Mouse (Mus musculus) small intestine, adult 2 months (tissue): Measurements from ENCODE around the gene Dazap1.

Experiments used
- CTCF ChIP-seq: fragments of 200-500 bp; IDR thresholded peaks from 2 replicates; pipeline ENCODE4 v1.5.1; 2012; ENCODE audit warnings: low read depth, mild to moderate bottlenecking, control low read depth, inconsistent platforms, low read length, moderate library complexity, mixed read lengths; ENCODE audit not compliant: insufficient replicate concordance, insufficient read length; ENCODE audit errors: extremely low read depth
- POLR2A ChIP-seq: fragments of 200-500 bp; IDR thresholded peaks from 2 replicates; pipeline ENCODE4 v1.6.1; 2012; ENCODE audit warnings: low read depth, mild to moderate bottlenecking, control low read depth, inconsistent platforms, low read length, moderate library complexity

DNA sequence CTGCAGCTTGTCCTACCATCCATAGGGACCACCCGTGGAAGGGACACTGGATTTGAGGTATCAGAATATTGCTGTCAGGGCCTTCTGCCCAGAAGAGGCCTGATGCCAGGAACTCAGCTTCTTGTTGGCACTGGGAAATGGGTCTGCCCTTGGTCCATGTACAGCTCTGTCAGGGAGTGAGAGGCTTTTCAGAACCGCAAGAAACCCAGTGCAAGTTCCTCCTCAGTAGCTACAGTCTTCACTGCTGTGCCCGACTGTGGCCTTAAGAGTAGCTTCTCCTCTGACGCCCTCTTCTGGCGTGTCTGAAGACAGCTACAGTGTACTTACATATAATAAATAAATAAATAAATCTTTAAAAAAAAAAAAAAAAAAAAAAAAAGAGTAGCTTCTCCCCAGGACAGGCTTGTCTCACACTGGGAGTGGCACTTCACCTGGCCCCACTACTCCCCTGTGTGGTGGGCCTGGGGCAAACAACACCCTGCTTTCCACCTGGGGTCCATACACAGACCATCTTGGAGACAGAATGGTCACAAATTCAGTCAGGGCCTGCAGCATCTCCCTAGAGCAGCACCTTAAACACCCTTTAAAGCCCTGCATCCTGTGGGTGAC is 16.4 kb upstream of the Dazap1 start:
- TF ChIP-seq POLR2A (no peak), CTCF (peak; percentile 29; the same call in 1 of the 2 replicates)
